In the genomic region with DNA sequence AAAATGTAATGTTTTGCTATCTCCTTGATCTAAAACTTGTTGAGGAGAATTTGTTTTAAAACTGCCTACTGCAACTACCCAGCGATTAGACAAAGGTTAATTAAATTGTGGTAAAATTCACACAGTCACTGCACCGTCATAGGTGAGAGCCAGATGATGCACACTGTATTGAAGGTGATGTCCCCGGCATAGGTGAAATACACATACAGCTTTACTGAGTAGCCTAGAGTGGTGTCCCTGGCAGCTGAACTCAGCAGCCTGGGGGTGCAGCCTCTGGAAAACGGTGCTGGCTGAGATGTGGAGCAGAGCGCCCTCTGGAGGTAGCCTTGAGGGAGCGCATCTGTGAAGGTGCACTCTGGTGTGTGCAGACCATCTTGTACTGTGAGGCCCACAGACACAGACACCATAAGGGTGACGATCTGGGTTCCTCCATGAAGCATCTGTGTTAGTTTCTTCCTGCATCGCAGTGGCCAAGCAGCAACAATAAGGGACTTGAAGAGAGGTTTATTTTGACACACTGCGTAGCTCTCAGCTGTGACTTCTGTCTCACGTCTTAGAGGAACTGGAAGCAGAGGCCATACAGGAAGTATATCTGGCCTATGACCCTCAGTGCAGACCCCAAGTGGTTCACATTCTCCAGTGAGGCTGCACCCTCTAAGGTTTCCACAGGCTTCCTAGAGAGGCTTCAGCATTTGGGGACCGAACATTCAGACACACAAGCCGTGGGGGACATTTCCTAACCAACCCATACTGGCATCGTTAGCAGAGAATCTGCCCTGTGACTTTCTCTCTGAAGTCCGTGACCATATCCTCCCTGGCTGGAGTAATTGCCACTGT, we compare ENCODE assay signal across 8 mouse cellular contexts.
DNase-seq lines count a peak whose midpoint lies in the region; ATAC-seq and TF ChIP-seq lines count a peak whose summit lies in the region.
"Had no signal": no experiment of that assay in that cellular context is flagged by ENCODE, and none has a peak within 500 bp of the region (broad histone marks: within the 10 kb centered on the region; RNA-seq: fewer than 3 reads in every experiment).

No protein-coding gene starts in this region.

- 74% methylated on average over 14 of the region's 14 CpGs for WGBS in liver, adult 2 months
- 62% methylated on average over 14 of the region's 14 CpGs for WGBS in liver, embryonic 11.5 days
- WGBS in kidney, postnatal 0 days, result 76% methylated on average over 14 of the region's 14 CpGs

- ATAC-seq in liver, embryonic 11.5 days (replicated peaks; ENCODE audit: low FRiP score), result no peak
- ATAC-seq in kidney, postnatal 0 days (replicated peaks; ENCODE audit: low FRiP score, low read depth), result no peak
- ATAC-seq in megakaryocyte, adult 5-6 weeks (ENCODE audit: poor library complexity, severe bottlenecking), result peak; percentile 26

- H3K79me2 ChIP-seq in liver, adult 2 months (ENCODE audit: control insufficient read depth, insufficient read depth, low read length), result no peaks in the 10 kb centered on the region

- no peaks in the 10 kb centered on the region for H3K27me3 ChIP-seq in liver, adult 2 months (ENCODE audit: control insufficient read depth, insufficient read depth, low read length)
- H3K27me3 ChIP-seq in liver, embryonic 11.5 days (replicated peaks; ENCODE audit: control insufficient read depth, insufficient read depth, low read length), result no peaks in the 10 kb centered on the region; the same call in 1 of the 2 replicates
- no peaks in the 10 kb centered on the region for H3K27me3 ChIP-seq in kidney, postnatal 0 days (ENCODE audit: insufficient read depth, low read length)
- H3K27me3 ChIP-seq: lung, embryonic 15.5 days had no signal

- peak; percentile 90 for TF ChIP-seq CTCF in liver, adult 2 months (IDR thresholded peaks at IDR 0.05; ENCODE audit: low read depth, low read length)
- TF ChIP-seq CTCF in embryonic fibroblast, embryonic 13.5 days (IDR thresholded peaks at IDR 0.05; ENCODE audit: borderline replicate concordance, insufficient read depth, low read length), result peak; percentile 72; the same call in 1 of the 2 replicates
- TF ChIP-seq CTCF in kidney, postnatal 0 days (IDR thresholded peaks at IDR 0.05; ENCODE audit: low read depth), result peak; percentile 78

- H3K4me3 ChIP-seq in liver, adult 2 months (ENCODE audit: insufficient read depth, low read depth, low read length), result no peak overlapping the region
- no peak overlapping the region for H3K4me3 ChIP-seq in liver, embryonic 11.5 days (ENCODE audit: low read depth, low read length)
- H3K4me3 ChIP-seq in embryonic fibroblast, embryonic 13.5 days (ENCODE audit: insufficient read depth, low read length), result no peak overlapping the region
- H3K4me3 ChIP-seq in kidney, postnatal 0 days (replicated peaks; ENCODE audit: low read depth, low read length), result no peak overlapping the region
- H3K4me3 ChIP-seq: lung, embryonic 15.5 days had no signal

- TF ChIP-seq POLR2A in liver, adult 2 months (IDR thresholded peaks at IDR 0.05; ENCODE audit: extremely low read depth, insufficient read depth, low read length), result no peak
- TF ChIP-seq POLR2A in embryonic fibroblast, embryonic 13.5 days (IDR thresholded peaks at IDR 0.05; ENCODE audit: low read depth, low read length), result no peak

- no peaks in the 10 kb centered on the region for H3K9me3 ChIP-seq in liver, embryonic 11.5 days (ENCODE audit: control insufficient read depth, low read length)
- no peaks in the 10 kb centered on the region for H3K9me3 ChIP-seq in kidney, postnatal 0 days (replicated peaks; ENCODE audit: low read length)
- H3K9me3 ChIP-seq: lung, embryonic 15.5 days had no signal

- no peaks in the 10 kb centered on the region for H3K36me3 ChIP-seq in liver, adult 2 months (ENCODE audit: control insufficient read depth, insufficient read depth, low read length)
- H3K36me3 ChIP-seq in liver, embryonic 11.5 days (ENCODE audit: control insufficient read depth, insufficient read depth, low read length), result no peaks in the 10 kb centered on the region
- no peaks in the 10 kb centered on the region for H3K36me3 ChIP-seq in kidney, postnatal 0 days (ENCODE audit: insufficient read depth, low read length)
- H3K36me3 ChIP-seq: lung, embryonic 15.5 days had no signal

- H3K4me2 ChIP-seq in liver, embryonic 11.5 days, result no peak overlapping the region
- no peak overlapping the region for H3K4me2 ChIP-seq in kidney, postnatal 0 days (ENCODE audit: low read length)
- H3K4me2 ChIP-seq: lung, embryonic 15.5 days had no signal

- peak; percentile 15 for DNase-seq in liver, adult 2 months (ENCODE audit: extremely low read depth, low read depth, low spot score)
- no peak for DNase-seq in liver, embryonic 11.5 days (ENCODE audit: low spot score)
- DNase-seq in ZHBTc4 (ENCODE audit: low read depth, low spot score), result peak; percentile 78
- peak; percentile 47 for DNase-seq in kidney, postnatal 0 days (ENCODE audit: low spot score)
- peak; percentile 71 for DNase-seq in thymus, postnatal 14 days

- no peak overlapping the region for H3K27ac ChIP-seq in liver, adult 2 months (replicated peaks; ENCODE audit: insufficient read depth, low read depth, low read length)
- H3K27ac ChIP-seq in liver, embryonic 11.5 days (ENCODE audit: low read depth, low read length), result no peak overlapping the region
- no peak overlapping the region for H3K27ac ChIP-seq in embryonic fibroblast, embryonic 13.5 days (ENCODE audit: insufficient read depth, low read length)
- no peak overlapping the region for H3K27ac ChIP-seq in kidney, postnatal 0 days
- H3K27ac ChIP-seq: lung, embryonic 15.5 days had no signal

- H3K4me1 ChIP-seq in liver, adult 2 months (ENCODE audit: control insufficient read depth, insufficient read depth, low read length), result no peaks in the 10 kb centered on the region
- no peaks in the 10 kb centered on the region for H3K4me1 ChIP-seq in liver, embryonic 11.5 days (replicated peaks; ENCODE audit: control insufficient read depth, insufficient read depth, low read length)
- H3K4me1 ChIP-seq in embryonic fibroblast, embryonic 13.5 days (ENCODE audit: control insufficient read depth, insufficient read depth, low read length), result 0 out of 2 replicates have a peak, but pooled peaks cover 6% of the 10 kb centered on the region
- peaks cover 12% of the 10 kb centered on the region; the same call in 1 of the 2 replicates for H3K4me1 ChIP-seq in kidney, postnatal 0 days (replicated peaks; ENCODE audit: insufficient read depth, low read length)

- no peak overlapping the region for H3K9ac ChIP-seq in liver, adult 2 months (ENCODE audit: low read depth, low read length)
- no peak overlapping the region for H3K9ac ChIP-seq in liver, embryonic 11.5 days (ENCODE audit: low read depth, low read length)
- H3K9ac ChIP-seq in kidney, postnatal 0 days (ENCODE audit: low read depth, low read length), result no peak overlapping the region
- H3K9ac ChIP-seq: lung, embryonic 15.5 days had no signal
